Mouse (Mus musculus): ENCODE data around the gene Olfr1062. TPM values are rescaled to one million over a fixed set of nuclear protein-coding genes. Genes with fewer than 3 reads are reported as not detected.
"Not testable (repeated sequence)": the region's sequence is repeated elsewhere in the genome, so short reads cannot be mapped to it uniquely, and the experiment has no call there.

Olfr1062 gene
- not detected in 2 replicates for total RNA-seq (2014; rRNA removed)
- not detected in 2 replicates for polyA plus RNA-seq (2015; fragmentation: Nextera tagmentation; extraction: Ambion mirVana)

GRCm38 (mm10) chr2:86426649-86427048, at the start of gene Olfr1062:
Gene Olfr1062 (minus strand): TSS chr2:86426749.
- ATAC-seq (ENCODE audit: low FRiP score) = not testable (repeated sequence)

DNA sequence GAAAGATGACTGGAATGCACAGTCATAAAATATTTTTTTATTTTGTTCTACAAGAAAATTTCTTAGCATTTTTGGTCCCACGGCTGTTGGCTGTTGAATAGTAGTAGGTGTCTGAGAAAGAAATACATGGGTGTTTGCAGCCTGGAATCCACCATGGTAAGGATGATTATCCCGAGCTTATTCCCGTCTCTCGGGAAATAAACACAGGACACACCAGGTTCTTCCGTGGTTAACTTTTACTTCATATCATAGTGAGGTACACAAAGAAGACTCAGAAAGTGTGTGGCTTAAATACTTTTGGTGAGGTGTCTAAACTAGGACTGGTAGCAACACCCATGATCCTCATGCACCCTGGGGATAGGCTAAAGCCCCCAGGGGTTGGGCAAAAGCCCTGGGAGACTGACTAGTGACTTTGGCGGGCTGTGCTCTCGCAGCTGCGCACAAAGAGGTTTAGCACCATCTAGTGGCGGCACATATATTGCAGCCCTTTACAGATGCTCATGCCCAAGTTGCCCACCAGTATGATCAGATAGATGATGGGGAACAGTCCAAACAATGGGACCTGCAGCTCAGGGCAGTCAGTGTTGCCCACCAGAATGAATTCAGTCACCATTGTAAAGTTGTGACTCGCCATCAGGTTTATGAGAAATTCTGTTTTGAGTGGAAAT, 38.0 kb upstream of the Olfr1062 start:
- Histone ChIP-seq H3K4me2 (ENCODE audit: low read depth, low read length, poor library complexity, severe bottlenecking) (no peak overlapping the region), H3K27ac (ENCODE audit: low read depth, low read length) (no peak overlapping the region), H3K36me3 (ENCODE audit: insufficient read depth, low read length) (no peaks in the 10 kb centered on the region), H3K9ac (replicated peaks; ENCODE audit: low read length, poor library complexity, severe bottlenecking) (no peak overlapping the region), H3K4me3 (ENCODE audit: low read depth, low read length) (no peak overlapping the region), H3K9me3 (ENCODE audit: low read length) (no peaks in the 10 kb centered on the region), H3K27me3 (ENCODE audit: insufficient read depth, low read length) (no peaks in the 10 kb centered on the region), H3K4me1 (ENCODE audit: insufficient read depth, low read length) (no peaks in the 10 kb centered on the region)
- TF ChIP-seq CTCF (IDR thresholded peaks at IDR 0.05) = peak; percentile 73
- ATAC-seq (ENCODE audit: low FRiP score) = no peak
- DNase-seq (ENCODE audit: low spot score) = peak; percentile 28
- 34% methylated on average over 10 of the region's 10 CpGs for WGBS

More at GRCm38 (mm10) chr2:86426649-86427048, at the start of gene Olfr1062:
- not testable (repeated sequence) for DNase-seq (ENCODE audit: low spot score); H3K9me3 ChIP-seq (ENCODE audit: low read length); H3K4me1 ChIP-seq (ENCODE audit: insufficient read depth, low read length); H3K27ac ChIP-seq (ENCODE audit: low read depth, low read length); H3K4me3 ChIP-seq (ENCODE audit: low read depth, low read length); H3K36me3 ChIP-seq (ENCODE audit: insufficient read depth, low read length); H3K9ac ChIP-seq (replicated peaks; ENCODE audit: low read length, poor library complexity, severe bottlenecking); H3K27me3 ChIP-seq (ENCODE audit: insufficient read depth, low read length); H3K4me2 ChIP-seq (ENCODE audit: low read depth, low read length, poor library complexity, severe bottlenecking)

DNA sequence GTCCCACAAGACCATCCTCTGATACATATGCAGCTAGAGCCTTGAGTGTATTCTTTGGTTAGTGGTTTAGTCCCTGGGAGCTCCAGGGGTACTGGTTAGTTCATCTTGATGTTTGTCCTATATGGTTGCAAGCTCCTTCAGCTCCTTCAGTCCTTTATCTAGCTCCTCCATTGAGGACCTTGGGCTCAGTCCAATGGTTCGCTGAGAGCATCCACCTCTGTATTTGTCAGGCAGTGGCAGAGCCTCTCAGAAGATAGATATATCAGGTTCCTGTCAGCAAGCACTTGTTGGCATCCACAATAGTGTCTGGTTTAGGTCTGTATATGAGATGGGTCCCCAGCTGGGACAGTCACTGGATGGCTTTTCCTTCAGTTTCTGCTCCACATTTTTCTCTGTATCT, 33.9 kb upstream of the Olfr1062 start:
- no peak overlapping the region for H3K4me2 ChIP-seq (ENCODE audit: low read depth, low read length, poor library complexity, severe bottlenecking)
- no peaks in the 10 kb centered on the region for H3K4me1 ChIP-seq (ENCODE audit: insufficient read depth, low read length)
- H3K36me3 ChIP-seq (ENCODE audit: insufficient read depth, low read length) = no peaks in the 10 kb centered on the region
- no peak overlapping the region for H3K4me3 ChIP-seq (ENCODE audit: low read depth, low read length)
- 81% methylated on average over 1 of the region's 1 CpGs for WGBS
- no peak overlapping the region for H3K27ac ChIP-seq (ENCODE audit: low read depth, low read length)
- ATAC-seq (ENCODE audit: low FRiP score) (no peak), DNase-seq (ENCODE audit: low spot score) (no peak)
- TF ChIP-seq CTCF (IDR thresholded peaks at IDR 0.05) = no peak
- no peaks in the 10 kb centered on the region for H3K27me3 ChIP-seq (ENCODE audit: insufficient read depth, low read length)
- H3K9me3 ChIP-seq (ENCODE audit: low read length) = no peaks in the 10 kb centered on the region
- no peak overlapping the region for H3K9ac ChIP-seq (replicated peaks; ENCODE audit: low read length, poor library complexity, severe bottlenecking)

DNA sequence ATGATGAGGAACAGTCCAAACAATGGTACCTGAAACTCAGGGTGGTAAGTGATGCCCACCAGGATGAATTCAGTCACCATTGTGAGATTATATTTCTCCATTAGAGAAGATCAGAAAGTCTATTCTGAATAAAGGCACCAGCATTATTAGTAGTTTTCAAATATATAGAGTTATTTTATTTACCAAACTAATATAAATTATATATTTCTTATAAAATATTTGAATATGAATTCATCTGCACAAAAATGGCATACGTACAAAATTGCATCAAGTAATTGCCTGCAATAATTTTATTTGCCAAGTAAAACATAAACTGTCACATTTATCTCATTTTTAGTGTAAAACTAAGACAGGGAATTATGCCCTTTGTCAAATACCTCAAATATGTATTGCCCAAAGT, 29.6 kb upstream of the Olfr1062 start, which contains the start of gene Olfr1066:
Gene Olfr1066 (minus strand): TSS at position 101 of the 400 bp plus-strand sequence.
- Histone ChIP-seq H3K4me3 (ENCODE audit: low read depth, low read length) (no peak within 1 kb of the TSS), H3K4me1 (ENCODE audit: insufficient read depth, low read length) (no peaks in the 10 kb centered on the region), H3K36me3 (ENCODE audit: insufficient read depth, low read length) (no peaks in the 10 kb centered on the region), H3K9me3 (ENCODE audit: low read length) (no peaks in the 10 kb centered on the region), H3K9ac (replicated peaks; ENCODE audit: low read length, poor library complexity, severe bottlenecking) (no peak within 1 kb of the TSS), H3K4me2 (ENCODE audit: low read depth, low read length, poor library complexity, severe bottlenecking) (no peak within 1 kb of the TSS), H3K27ac (ENCODE audit: low read depth, low read length) (no peak within 1 kb of the TSS), H3K27me3 (ENCODE audit: insufficient read depth, low read length) (no peaks in the 10 kb centered on the region)
- 88% methylated on average over 1 of the region's 1 CpGs for WGBS
- TF ChIP-seq CTCF (IDR thresholded peaks at IDR 0.05) = no peak
- DNase-seq (ENCODE audit: low spot score) = no peak
- no peak for ATAC-seq (ENCODE audit: low FRiP score)

DNA sequence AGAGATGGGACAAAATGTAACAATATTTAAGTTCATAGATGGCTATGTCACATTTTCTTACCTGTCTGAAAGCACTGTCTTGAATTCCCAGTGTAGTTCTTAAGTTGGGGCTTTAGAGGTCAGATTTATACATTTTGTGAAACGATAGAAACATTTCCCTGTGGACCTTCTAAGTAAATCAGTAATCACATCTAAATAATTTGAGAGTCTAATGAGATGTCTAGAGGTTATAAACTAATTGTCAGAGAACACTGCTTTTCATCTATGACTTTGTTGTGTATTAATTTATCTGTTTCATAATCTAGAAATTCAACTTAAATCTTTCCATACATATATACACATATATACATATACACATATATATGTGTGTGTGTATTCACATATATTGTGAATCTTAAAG, 23.9 kb upstream of the Olfr1062 start, which contains the start of gene Olfr1065:
Gene Olfr1065 (minus strand): TSS at position 101 of the 400 bp plus-strand sequence.
- no CpG with 5 or more reads among the region's 1 CpGs for WGBS
- ATAC-seq (ENCODE audit: low FRiP score); H3K4me3 ChIP-seq (ENCODE audit: low read depth, low read length); H3K4me2 ChIP-seq (ENCODE audit: low read depth, low read length, poor library complexity, severe bottlenecking); DNase-seq (ENCODE audit: low spot score); H3K4me1 ChIP-seq (ENCODE audit: insufficient read depth, low read length); H3K9ac ChIP-seq (replicated peaks; ENCODE audit: low read length, poor library complexity, severe bottlenecking); H3K27me3 ChIP-seq (ENCODE audit: insufficient read depth, low read length); H3K27ac ChIP-seq (ENCODE audit: low read depth, low read length); H3K9me3 ChIP-seq (ENCODE audit: low read length); H3K36me3 ChIP-seq (ENCODE audit: insufficient read depth, low read length): not testable (repeated sequence)

GRCm38 (mm10) chr2:86442101-86442500, 15.6 kb upstream of the Olfr1062 start:
- ATAC-seq (ENCODE audit: low FRiP score); H3K9me3 ChIP-seq (ENCODE audit: low read length); H3K4me1 ChIP-seq (ENCODE audit: insufficient read depth, low read length); H3K9ac ChIP-seq (replicated peaks; ENCODE audit: low read length, poor library complexity, severe bottlenecking); H3K36me3 ChIP-seq (ENCODE audit: insufficient read depth, low read length); H3K27ac ChIP-seq (ENCODE audit: low read depth, low read length); H3K4me3 ChIP-seq (ENCODE audit: low read depth, low read length); H3K4me2 ChIP-seq (ENCODE audit: low read depth, low read length, poor library complexity, severe bottlenecking); DNase-seq (ENCODE audit: low spot score); H3K27me3 ChIP-seq (ENCODE audit: insufficient read depth, low read length): not testable (repeated sequence)
- 48% methylated on average over 1 of the region's 1 CpGs for WGBS

GRCm38 (mm10) chr2:86428511-86428910, 2.0 kb upstream of the Olfr1062 start:
- H3K4me2 ChIP-seq (ENCODE audit: low read depth, low read length, poor library complexity, severe bottlenecking); ATAC-seq (ENCODE audit: low FRiP score); H3K36me3 ChIP-seq (ENCODE audit: insufficient read depth, low read length); H3K4me3 ChIP-seq (ENCODE audit: low read depth, low read length); H3K9ac ChIP-seq (replicated peaks; ENCODE audit: low read length, poor library complexity, severe bottlenecking); DNase-seq (ENCODE audit: low spot score); H3K27ac ChIP-seq (ENCODE audit: low read depth, low read length); H3K9me3 ChIP-seq (ENCODE audit: low read length); H3K27me3 ChIP-seq (ENCODE audit: insufficient read depth, low read length); H3K4me1 ChIP-seq (ENCODE audit: insufficient read depth, low read length): not testable (repeated sequence)
- 90% methylated on average over 8 of the region's 8 CpGs for WGBS

All from midbrain, postnatal 0 days (tissue).